Mouse (Mus musculus) 416B (cell line): ENCODE measurements around the gene Zbtb5.
A peak's percentile ranks its signal among the peaks of the same experiment; 100 is the strongest.
"Not testable (repeated sequence)": the region's sequence is repeated elsewhere in the genome, so short reads cannot be mapped to it uniquely, and the experiment has no call there.

Source experiments
- DNase-seq: peaks from one replicate; pipeline ENCODE4 v3.0.0; 2011; ENCODE audit warnings: low read depth

Zbtb5 gene

DNA sequence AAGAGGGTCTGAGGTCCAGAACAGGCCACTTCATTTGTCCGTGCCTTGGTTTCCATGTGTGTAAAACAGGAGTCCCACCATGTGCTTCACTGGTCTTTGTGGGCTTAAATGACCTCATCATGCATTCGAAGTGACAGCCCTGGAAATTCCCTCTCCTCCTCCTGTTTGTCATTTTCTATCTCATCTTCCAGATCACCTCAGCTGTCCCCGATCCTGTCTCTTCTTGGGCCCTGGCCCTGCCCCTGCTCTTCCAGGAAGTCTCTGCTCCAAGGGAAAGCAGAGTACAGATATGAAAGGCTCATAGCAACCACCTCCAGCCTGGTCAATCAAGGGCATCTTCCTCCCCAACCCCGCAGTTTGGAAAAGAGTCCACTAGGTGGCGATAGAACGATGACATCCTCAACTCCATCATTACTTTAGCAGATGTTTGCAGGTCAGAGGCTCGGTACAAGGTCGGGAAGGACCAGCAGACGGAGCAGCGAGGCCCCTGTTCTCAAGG lies 41.6 kb downstream of the Zbtb5 start:
- DNase-seq, result peak; percentile 75

DNA sequence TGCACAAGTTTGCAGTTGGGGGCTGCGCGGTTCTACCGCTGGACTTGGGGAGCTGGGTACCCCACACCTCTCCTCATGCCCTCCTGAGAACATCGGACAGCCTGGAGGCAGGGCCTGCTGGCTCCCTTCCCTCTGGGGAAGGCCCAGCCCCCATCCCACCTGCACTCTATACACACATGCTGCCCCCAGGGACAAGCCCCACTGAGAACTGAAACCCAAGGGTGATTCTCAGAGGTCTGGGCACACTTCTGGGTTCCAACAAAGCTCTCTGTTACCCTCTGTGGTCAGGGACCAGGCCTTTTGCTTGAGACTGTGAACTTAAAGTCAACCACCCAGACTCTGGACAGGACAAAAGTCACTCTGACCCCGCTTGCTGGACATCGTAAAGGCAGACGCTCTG lies 42.2 kb downstream of the Zbtb5 start:
- DNase-seq, result no peak

DNA sequence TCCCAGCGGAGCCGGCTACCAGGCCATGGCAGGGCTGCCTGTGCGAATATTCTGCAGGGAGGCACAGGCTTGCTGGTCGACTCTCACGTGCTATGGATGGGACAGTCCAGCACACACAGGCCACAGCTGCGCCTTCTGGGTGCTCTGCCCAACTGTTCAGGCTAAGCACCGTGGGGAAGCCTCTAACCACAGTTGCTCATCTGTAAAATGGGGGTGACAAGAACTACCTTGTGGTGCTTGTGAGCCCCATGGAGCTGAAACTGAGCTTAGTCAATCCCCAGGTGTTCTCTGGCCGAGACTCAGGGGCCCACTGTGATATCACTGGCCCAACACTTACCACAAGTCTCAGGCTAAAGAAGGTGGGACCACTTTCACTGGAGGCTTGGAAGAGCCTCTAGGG lies 44.8 kb downstream of the Zbtb5 start:
- no peak for DNase-seq

DNA sequence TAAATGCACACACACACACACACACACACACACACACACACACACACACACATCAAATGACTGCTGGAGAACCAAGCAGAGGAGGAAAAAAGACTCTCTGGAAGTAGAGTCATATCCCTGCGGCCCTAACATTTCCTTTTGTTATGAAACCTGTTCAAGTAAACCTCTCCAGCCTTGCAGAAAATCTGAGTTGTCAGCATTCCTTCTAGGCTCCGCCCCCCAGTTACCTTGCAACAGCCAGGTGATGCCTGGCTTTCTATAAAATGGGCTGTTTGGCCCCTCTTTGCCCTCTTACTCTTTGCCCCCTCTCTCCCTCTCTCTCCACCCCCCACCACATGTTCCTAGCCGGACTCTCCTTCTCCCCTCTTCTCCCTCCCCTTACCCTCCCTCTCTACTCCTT lies 46.5 kb downstream of the Zbtb5 start:
- DNase-seq, result no peak

- DNase-seq, result no peak
These were observed 47.0 kb downstream of the Zbtb5 start for GRCm38 (mm10) chr4:44965175-44965574.

GRCm38 (mm10) chr4:44963156-44963555 lies 49.1 kb downstream of the Zbtb5 start:
- DNase-seq, result no peak

DNA sequence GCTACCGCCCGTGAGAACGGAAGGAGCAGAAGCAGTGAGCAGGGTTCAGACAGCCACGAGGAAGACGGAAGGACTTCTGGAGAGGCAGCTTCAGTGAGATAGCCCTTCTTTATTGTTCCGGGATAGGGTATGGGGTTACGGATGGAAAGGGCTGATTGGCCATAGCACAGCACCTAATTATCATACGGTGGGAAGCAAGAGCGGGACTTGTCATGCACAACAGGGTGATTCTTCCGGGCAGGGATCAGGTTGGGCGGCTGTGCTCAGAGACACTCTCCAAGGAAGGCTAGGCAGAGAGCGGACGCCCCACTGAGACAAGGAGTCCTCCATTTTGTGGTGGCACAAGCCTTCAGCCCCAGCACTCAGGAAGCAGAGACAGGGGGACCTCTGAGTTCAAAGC lies 53.0 kb downstream of the Zbtb5 start:
- DNase-seq, result no peak

DNA sequence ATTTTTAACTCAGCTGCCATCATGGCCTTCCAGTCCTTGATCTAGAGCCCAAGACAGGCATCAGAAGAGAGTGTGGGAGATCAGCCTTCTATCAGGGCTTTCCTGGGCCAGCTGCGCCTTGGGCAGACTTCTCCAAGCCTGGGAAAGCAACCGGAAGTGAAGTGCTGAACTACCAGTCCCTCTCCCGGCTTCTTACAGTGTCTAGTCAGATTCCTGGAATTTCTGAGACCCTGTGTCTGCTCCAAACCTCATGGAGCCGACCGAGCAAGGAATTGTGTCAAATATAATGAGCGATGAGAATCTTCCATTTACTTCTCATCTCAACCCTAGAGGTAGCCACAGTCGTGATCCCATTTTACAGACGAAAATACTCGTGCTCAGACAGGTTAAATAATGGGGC lies 53.4 kb downstream of the Zbtb5 start:
- DNase-seq, result no peak

DNA sequence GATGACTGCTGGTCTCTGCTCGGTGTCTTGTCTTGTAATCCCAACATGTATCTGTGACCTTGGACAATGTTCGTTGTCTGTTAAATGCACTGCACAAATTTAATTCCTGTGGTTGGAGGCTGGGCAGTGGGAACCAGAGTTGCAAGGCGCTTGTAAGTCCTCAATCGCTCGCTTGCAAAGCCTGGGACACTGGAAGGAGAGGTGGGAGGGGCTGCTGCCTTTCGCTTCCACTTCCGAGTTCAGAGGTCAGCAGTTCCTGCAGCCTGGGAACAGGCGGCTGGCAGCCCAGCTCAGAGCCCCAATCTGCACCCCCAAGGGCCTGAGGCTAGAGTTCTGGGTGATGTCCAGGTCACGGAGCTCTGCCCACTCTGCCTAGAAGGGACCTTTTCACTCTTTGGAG lies 59.2 kb downstream of the Zbtb5 start:
- no peak for DNase-seq

DNA sequence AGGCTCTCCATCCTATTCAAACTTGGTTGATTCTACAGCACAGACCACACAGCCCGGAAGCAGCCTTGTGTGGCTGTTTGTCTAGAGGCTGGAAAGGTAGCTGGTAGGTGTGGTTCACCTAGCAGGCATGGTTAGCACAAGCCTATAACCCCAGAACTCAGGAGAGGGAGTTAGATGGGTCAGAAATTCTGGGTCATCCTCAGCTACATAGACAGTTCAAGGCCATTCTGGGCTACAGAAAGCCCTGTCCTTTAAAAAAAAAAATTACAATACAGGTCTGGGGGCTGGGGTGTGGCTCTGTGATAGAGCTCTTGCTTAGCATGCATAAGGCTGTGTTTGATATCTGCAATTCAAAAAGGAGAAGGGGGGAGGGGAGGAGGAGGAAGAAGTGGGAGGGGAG lies 63.9 kb downstream of the Zbtb5 start:
- DNase-seq, result no peak

GRCm38 (mm10) chr4:44947464-44947863 lies 64.7 kb downstream of the Zbtb5 start:
- DNase-seq, result no peak

DNA sequence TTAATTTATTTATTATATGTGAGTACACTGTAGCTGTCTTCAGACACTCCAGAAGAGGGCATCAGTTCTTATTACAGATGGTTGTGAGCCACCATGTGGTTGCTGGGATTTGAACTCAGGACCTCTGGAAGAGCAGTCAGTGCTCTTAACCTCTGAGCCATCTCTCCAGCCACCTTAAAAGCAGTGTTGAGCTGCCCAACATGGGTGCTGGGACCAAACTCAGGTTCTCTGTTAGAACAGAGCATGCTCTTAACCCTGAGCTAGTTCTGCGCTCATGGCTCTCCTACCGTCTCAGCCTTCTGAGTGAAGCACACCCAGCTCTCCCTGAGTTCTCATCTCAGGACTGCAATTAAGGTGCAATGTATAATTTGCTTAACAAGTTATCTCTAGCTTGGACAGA lies 66.1 kb downstream of the Zbtb5 start:
- not testable (repeated sequence) for DNase-seq

- DNase-seq, result no peak
These were observed 67.7 kb downstream of the Zbtb5 start for GRCm38 (mm10) chr4:44944426-44945075.

DNA sequence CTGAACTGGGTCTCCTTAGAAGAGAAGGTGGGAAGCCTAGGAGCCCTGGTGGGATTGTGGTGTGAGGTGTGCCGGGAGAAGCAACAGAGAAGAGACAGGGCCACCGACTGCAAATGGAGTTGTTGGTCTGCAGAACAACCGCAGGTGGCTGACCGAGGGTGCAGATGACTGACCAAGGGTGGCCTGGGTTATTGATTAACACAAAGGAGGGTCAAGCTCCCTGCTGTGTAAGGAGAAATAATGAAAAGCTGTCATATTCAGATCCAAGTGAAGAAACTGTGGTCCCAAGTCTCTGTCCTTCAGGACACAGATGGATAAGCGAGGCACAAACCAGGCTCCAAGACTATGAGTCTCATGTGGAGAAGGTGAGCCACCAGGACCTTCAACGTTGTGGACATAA lies 68.7 kb downstream of the Zbtb5 start:
- DNase-seq, result no peak

- peak; percentile 19 for DNase-seq
These were observed 70.0 kb downstream of the Zbtb5 start for GRCm38 (mm10) chr4:44942237-44942636.
